Mouse (Mus musculus) hindbrain, embryonic 12.5 days (tissue): ENCODE measurements around the gene Dtd1. TPM values are rescaled to one million over a fixed set of nuclear protein-coding genes. Genes with fewer than 3 reads are reported as not detected.
"Not testable (repeated sequence)": the region's sequence is repeated elsewhere in the genome, so short reads cannot be mapped to it uniquely, and the experiment has no call there.

Experiments used
- ATAC-seq: fragments of 200-750 bp; cut with Nextera tagmentation; 2 replicates; pipeline ENCODE4 v1.8.0; 2017; ENCODE audit warnings: moderate TSS enrichment; ENCODE audit not compliant: low FRiP score
- H3K27ac ChIP-seq: fragments of 300-500 bp; sonication (generic); 2 replicates; pipeline ENCODE4 v1.5.1; 2016; ENCODE audit warnings: mild to moderate bottlenecking
- H3K27me3 ChIP-seq: fragments of 300-500 bp; sonication (generic); 2 replicates; pipeline ENCODE4 v1.6.1; 2016; ENCODE audit warnings: mild to moderate bottlenecking
- H3K36me3 ChIP-seq: fragments of 300-500 bp; sonication (generic); 2 replicates; pipeline ENCODE4 v1.6.1; 2016; ENCODE audit warnings: mild to moderate bottlenecking
- H3K4me1 ChIP-seq: fragments of 300-500 bp; sonication (generic); 2 replicates; pipeline ENCODE4 v1.6.1; 2016
- H3K4me2 ChIP-seq: fragments of 300-500 bp; sonication (generic); replicated peaks from 2 replicates; pipeline ENCODE4 v1.6.1; 2016; ENCODE audit warnings: mild to moderate bottlenecking
- H3K4me3 ChIP-seq: fragments of 300-500 bp; sonication (generic); 2 replicates; pipeline ENCODE4 v1.5.1; 2016; ENCODE audit warnings: mild to moderate bottlenecking
- H3K9ac ChIP-seq: fragments of 300-500 bp; sonication (generic); 2 replicates; pipeline ENCODE4 v1.6.1; 2016; ENCODE audit warnings: mild to moderate bottlenecking, moderate library complexity
- H3K9me3 ChIP-seq: fragments of 300-500 bp; sonication (generic); replicated peaks from 2 replicates; pipeline ENCODE4 v1.6.1; 2016; ENCODE audit warnings: mild to moderate bottlenecking
- WGBS: fragments of 180-500 bp; shearing (Covaris S2); methylation state at CpG from one replicate; pipeline ENCODE4 v1.1.7; 2016; 5-methylcytosine and 5-hydroxymethylcytosine counted together
- polyA plus RNA-seq: library from polyadenylated mRNA; unstranded; fragments of >200 nt; fragmentation: Nextera tagmentation; extraction: Ambion mirVana; gene quantifications from 2 replicates; pipeline ENCODE4 v1.2.1, GENCODE M21; 2016

Gene Dtd1
- polyA plus RNA-seq: 39.7 and 43.3 TPM in 2 replicates

- Histone ChIP-seq H3K4me2 (peak within 1 kb of the TSS; percentile 53), H3K4me3 (peak within 1 kb of the TSS; percentile 62), H3K27me3 (no peaks in the 10 kb centered on the region), H3K36me3 (0 out of 2 replicates have a peak, but pooled peaks cover 3% of the 10 kb centered on the region), H3K4me1 (no peaks in the 10 kb centered on the region), H3K9ac (peak within 1 kb of the TSS; percentile 82), H3K9me3 (no peaks in the 10 kb centered on the region), H3K27ac (0 out of 2 replicates have a peak within 1 kb of the TSS, but pooled peaks have one; percentile 53)
- WGBS: 2% methylated on average over 46 of the region's 50 CpGs
- ATAC-seq: peak; percentile 92
Observed at GRCm38 (mm10) chr2:144599831-144600687, at the start of gene Dtd1. Gene Dtd1, plus strand, starts transcription at chr2:144599897.

- peak; percentile 97 for ATAC-seq
- peak within 1 kb of the TSS; percentile 86 for H3K27ac ChIP-seq
- H3K4me2 ChIP-seq: peak within 1 kb of the TSS; percentile 60
- no peaks in the 10 kb centered on the region for H3K27me3 ChIP-seq
- H3K9me3 ChIP-seq: no peaks in the 10 kb centered on the region
- peak within 1 kb of the TSS; percentile 89 for H3K9ac ChIP-seq
- H3K4me3 ChIP-seq: peak within 1 kb of the TSS; percentile 74
- peaks cover 21% of the 10 kb centered on the region for H3K36me3 ChIP-seq
- WGBS: under 1% methylated on average over 17 of the region's 17 CpGs
- H3K4me1 ChIP-seq: peaks cover 12% of the 10 kb centered on the region
Observed at GRCm38 (mm10) chr2:144550529-144550928, 49.2 kb upstream of the Dtd1 start, which contains the start of gene Rbbp9. Gene Rbbp9, minus strand, starts transcription at chr2:144550869.

DNA sequence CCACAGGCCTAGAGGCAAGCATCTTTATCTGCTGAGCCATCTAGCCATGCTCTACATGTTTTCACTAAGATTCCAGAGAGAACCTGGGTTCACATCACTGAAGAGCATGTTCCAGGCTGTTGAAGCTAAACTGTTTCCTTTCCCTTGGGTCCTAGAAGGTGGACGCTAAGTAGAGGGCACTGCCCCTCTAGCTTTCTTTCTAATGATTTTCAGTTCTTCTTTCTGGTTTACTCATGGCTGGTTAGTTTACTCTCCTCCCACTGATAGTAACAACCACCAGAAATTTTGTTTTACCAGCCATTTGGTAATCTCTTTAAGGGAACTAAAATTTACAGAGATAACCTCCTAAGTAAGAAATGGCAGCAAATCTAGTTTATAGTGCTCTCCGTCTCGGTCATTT, 45.8 kb upstream of the Dtd1 start:
- no peaks in the 10 kb centered on the region for H3K9me3 ChIP-seq
- H3K27me3 ChIP-seq: no peaks in the 10 kb centered on the region
- H3K4me1 ChIP-seq: peaks cover 18% of the 10 kb centered on the region
- H3K36me3 ChIP-seq: no peaks in the 10 kb centered on the region
- H3K27ac ChIP-seq: no peak overlapping the region
- ATAC-seq: no peak
- WGBS: 95% methylated on average over 3 of the region's 3 CpGs
- H3K4me2 ChIP-seq: no peak overlapping the region
- H3K4me3 ChIP-seq: no peak overlapping the region
- no peak overlapping the region for H3K9ac ChIP-seq

GRCm38 (mm10) chr2:144555286-144555819, 44.3 kb upstream of the Dtd1 start:
- no peak for ATAC-seq
- H3K27me3 ChIP-seq: no peaks in the 10 kb centered on the region
- H3K27ac ChIP-seq: peak overlapping the region; percentile 89
- WGBS: 2% methylated on average over 14 of the region's 14 CpGs
- peak overlapping the region; percentile 74 for H3K9ac ChIP-seq
- peak overlapping the region; percentile 67 for H3K4me2 ChIP-seq
- no peaks in the 10 kb centered on the region for H3K9me3 ChIP-seq
- H3K4me1 ChIP-seq: peaks cover 9% of the 10 kb centered on the region
- H3K36me3 ChIP-seq: peaks cover 5% of the 10 kb centered on the region; the same call in 1 of the 2 replicates
- peak overlapping the region; percentile 72 for H3K4me3 ChIP-seq

GRCm38 (mm10) chr2:144555820-144556552, 43.7 kb upstream of the Dtd1 start, which contains the start of gene Sec23b:
Gene Sec23b, plus strand, starts transcription at chr2:144556229.
- ATAC-seq: peak; percentile 99
- H3K4me2 ChIP-seq: peak within 1 kb of the TSS; percentile 67
- H3K4me1 ChIP-seq: peaks cover 9% of the 10 kb centered on the region
- peak within 1 kb of the TSS; percentile 72 for H3K4me3 ChIP-seq
- peaks cover 5% of the 10 kb centered on the region; the same call in 1 of the 2 replicates for H3K36me3 ChIP-seq
- H3K9me3 ChIP-seq: no peaks in the 10 kb centered on the region
- no peaks in the 10 kb centered on the region for H3K27me3 ChIP-seq
- H3K27ac ChIP-seq: peak within 1 kb of the TSS; percentile 89
- under 1% methylated on average over 44 of the region's 44 CpGs for WGBS
- H3K9ac ChIP-seq: peak within 1 kb of the TSS; percentile 74

- no peak for ATAC-seq
- H3K9ac ChIP-seq: no peak overlapping the region
- 80% methylated on average over 4 of the region's 4 CpGs for WGBS
- H3K4me1 ChIP-seq: no peaks in the 10 kb centered on the region
- H3K4me3 ChIP-seq: no peak overlapping the region
- no peaks in the 10 kb centered on the region for H3K27me3 ChIP-seq
- H3K36me3 ChIP-seq: peaks cover 56% of the 10 kb centered on the region
- H3K4me2 ChIP-seq: no peak overlapping the region
- no peaks in the 10 kb centered on the region for H3K9me3 ChIP-seq
- no peak overlapping the region for H3K27ac ChIP-seq
Observed at GRCm38 (mm10) chr2:144588723-144589122, 11.0 kb upstream of the Dtd1 start.

GRCm38 (mm10) chr2:144593036-144593435, 6.7 kb upstream of the Dtd1 start:
- not testable (repeated sequence) for H3K4me1 ChIP-seq, H3K4me2 ChIP-seq, H3K27ac ChIP-seq, ATAC-seq, H3K4me3 ChIP-seq, H3K27me3 ChIP-seq, H3K9ac ChIP-seq, H3K9me3 ChIP-seq
- peaks cover 21% of the 10 kb centered on the region for H3K36me3 ChIP-seq
- 63% methylated on average over 8 of the region's 8 CpGs for WGBS

- H3K36me3 ChIP-seq: peaks cover 10% of the 10 kb centered on the region; the same call in 1 of the 2 replicates
- 2% methylated on average over 31 of the region's 31 CpGs for WGBS
- peak within 1 kb of the TSS; percentile 48; the same call in 1 of the 2 replicates for H3K27ac ChIP-seq
Observed at GRCm38 (mm10) chr2:144593951-144594651, 5.6 kb upstream of the Dtd1 start, which contains the start of gene Smim26. Gene Smim26, plus strand, starts transcription at chr2:144594054.

DNA sequence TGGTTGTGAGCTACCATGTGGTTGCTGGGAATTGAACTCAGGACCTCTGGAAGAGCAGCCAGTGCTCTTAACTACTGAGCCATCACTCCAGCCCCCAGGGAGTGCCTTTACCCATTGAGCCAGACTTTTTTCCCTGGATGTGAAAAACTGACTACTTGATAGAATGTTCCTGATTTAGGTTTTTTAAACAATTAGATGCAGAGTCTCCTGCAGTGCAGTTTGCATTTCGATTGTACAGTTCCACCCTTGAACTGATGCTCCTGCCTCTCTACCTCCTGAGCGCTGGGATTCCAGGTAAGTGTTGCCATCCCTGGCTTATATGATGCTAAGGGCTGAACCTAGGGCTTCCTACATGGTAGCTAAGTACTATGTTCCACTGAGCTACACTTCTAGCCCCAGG, 1.7 kb upstream of the Dtd1 start:
- no peak overlapping the region for H3K4me3 ChIP-seq
- no peak for ATAC-seq
- no peaks in the 10 kb centered on the region for H3K9me3 ChIP-seq

More at GRCm38 (mm10) chr2:144593951-144594651, 5.6 kb upstream of the Dtd1 start, which contains the start of gene Smim26:
- H3K9ac ChIP-seq: peak within 1 kb of the TSS; percentile 67
- peak; percentile 97 for ATAC-seq
- no peaks in the 10 kb centered on the region for H3K9me3 ChIP-seq
- H3K27me3 ChIP-seq: no peaks in the 10 kb centered on the region
- no peaks in the 10 kb centered on the region for H3K4me1 ChIP-seq
- peak within 1 kb of the TSS; percentile 63 for H3K4me3 ChIP-seq
- peak within 1 kb of the TSS; percentile 64 for H3K4me2 ChIP-seq

DNA sequence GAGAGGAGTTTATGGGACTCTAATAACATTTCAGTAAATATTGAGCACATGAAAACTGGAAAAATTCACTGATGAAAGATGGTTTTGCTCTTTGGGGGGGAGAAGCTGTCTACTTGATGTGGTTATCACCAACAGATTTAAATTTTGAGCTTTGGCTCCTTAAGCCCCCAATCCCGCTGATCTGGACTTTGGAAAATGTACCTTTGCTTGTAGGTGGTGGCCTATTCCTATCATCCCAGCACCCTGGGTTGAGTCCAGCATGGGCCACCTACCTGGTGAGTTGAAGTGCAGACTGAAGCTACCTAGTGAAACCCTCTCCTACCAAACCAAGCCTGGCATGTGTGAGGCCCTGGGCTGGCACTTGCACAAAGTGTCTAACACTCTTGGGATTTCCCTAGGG, 1.9 kb downstream of the Dtd1 start:
- Histone ChIP-seq H3K36me3 (no peaks in the 10 kb centered on the region; the same call in 1 of the 2 replicates), H3K4me1 (no peaks in the 10 kb centered on the region), H3K9me3 (no peaks in the 10 kb centered on the region), H3K4me3 (no peak overlapping the region), H3K27me3 (no peaks in the 10 kb centered on the region), H3K27ac (no peak overlapping the region), H3K4me2 (no peak overlapping the region), H3K9ac (no peak overlapping the region)
- ATAC-seq: no peak
- WGBS: 79% methylated on average over 1 of the region's 1 CpGs

More for the DNA sequence above, 1.7 kb upstream of the Dtd1 start:
- Histone ChIP-seq H3K27me3 (no peaks in the 10 kb centered on the region), H3K36me3 (0 out of 2 replicates have a peak, but pooled peaks cover 3% of the 10 kb centered on the region), H3K4me1 (no peaks in the 10 kb centered on the region), H3K9ac (no peak overlapping the region), H3K4me2 (no peak overlapping the region), H3K27ac (no peak overlapping the region)
- WGBS: 78% methylated on average over 2 of the region's 2 CpGs

DNA sequence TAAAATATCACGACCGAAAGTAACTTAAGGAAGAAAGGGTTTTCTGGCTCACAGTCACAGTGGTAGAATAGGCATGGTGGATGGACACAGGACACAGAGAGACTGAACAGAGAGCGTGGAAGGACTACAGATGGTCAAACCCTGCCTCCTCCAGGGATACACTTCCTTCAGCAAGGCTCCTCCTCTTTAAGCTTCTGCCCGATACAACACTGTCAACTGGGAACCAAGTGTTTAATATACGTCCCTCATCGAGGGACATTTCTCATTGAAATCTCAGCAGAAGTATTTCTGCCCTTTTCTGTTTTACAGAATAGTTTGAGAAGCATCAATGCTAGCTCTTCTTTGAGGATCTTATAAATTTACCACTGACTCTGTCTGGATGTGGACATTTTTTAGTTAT, 14.3 kb downstream of the Dtd1 start:
- no peaks in the 10 kb centered on the region for H3K4me1 ChIP-seq
- H3K4me2 ChIP-seq: no peak overlapping the region
- ATAC-seq: no peak
- no peaks in the 10 kb centered on the region for H3K27me3 ChIP-seq
- WGBS: 87% methylated on average over 6 of the region's 6 CpGs
- H3K36me3 ChIP-seq: no peaks in the 10 kb centered on the region
- no peaks in the 10 kb centered on the region for H3K9me3 ChIP-seq
- H3K4me3 ChIP-seq: no peak overlapping the region
- H3K27ac ChIP-seq: no peak overlapping the region
- H3K9ac ChIP-seq: no peak overlapping the region
